Comparison of ENCODE assay signal across 18 mouse cellular contexts in genomic region chr4:129232561-129233360, GRCm38 (mm10). TPM values are rescaled to one million over a fixed set of nuclear protein-coding genes. Genes with fewer than 3 reads are reported as not detected.
DNase-seq lines count a peak whose midpoint lies in the region; ATAC-seq lines count a peak whose summit lies in the region.
"Had no signal": no experiment of that assay in that cellular context is flagged by ENCODE, and none has a peak within 500 bp of the region (broad histone marks: within the 10 kb centered on the region; RNA-seq: fewer than 3 reads in every experiment).

No protein-coding gene starts in this region.

- H3K4me3 ChIP-seq in kidney, embryonic 14.5 days (ENCODE audit: low read length) = no peak overlapping the region
- H3K4me3 ChIP-seq in midbrain, embryonic 10.5 days = no peak overlapping the region
- H3K4me3 ChIP-seq in midbrain, embryonic 15.5 days = no peak overlapping the region
- no peak overlapping the region for H3K4me3 ChIP-seq in intestine, embryonic 16.5 days (ENCODE audit: low read length)
- H3K4me3 ChIP-seq: erythroblast, embryonic 14.5 days; forebrain, embryonic 15.5 days; gastrocnemius, adult 2 months; heart, embryonic 15.5 days; hindbrain, embryonic 12.5 days; midbrain, embryonic 13.5 days had no signal

- WGBS in kidney, embryonic 14.5 days = 64% methylated on average over 9 of the region's 9 CpGs
- WGBS in midbrain, embryonic 10.5 days = 69% methylated on average over 9 of the region's 9 CpGs
- 80% methylated on average over 9 of the region's 9 CpGs for WGBS in midbrain, embryonic 15.5 days
- 57% methylated on average over 9 of the region's 9 CpGs for WGBS in intestine, embryonic 16.5 days

- peak overlapping the region; percentile 24; the same call in 1 of the 2 replicates for H3K27ac ChIP-seq in kidney, embryonic 14.5 days (ENCODE audit: low read depth, low read length)
- H3K27ac ChIP-seq in midbrain, embryonic 10.5 days (replicated peaks) = peak overlapping the region; percentile 46
- H3K27ac ChIP-seq in midbrain, embryonic 15.5 days = no peak overlapping the region
- H3K27ac ChIP-seq in intestine, embryonic 16.5 days (ENCODE audit: low read length) = peak overlapping the region; percentile 93
- H3K27ac ChIP-seq: forebrain, embryonic 15.5 days; gastrocnemius, adult 2 months; heart, embryonic 15.5 days; hindbrain, embryonic 12.5 days; macrophage; midbrain, embryonic 13.5 days had no signal

- 0 out of 2 replicates have a peak overlapping the region, but pooled peaks have one; percentile 8 for H3K9ac ChIP-seq in kidney, embryonic 14.5 days (ENCODE audit: low read depth, low read length)
- no peak overlapping the region for H3K9ac ChIP-seq in midbrain, embryonic 15.5 days
- peak overlapping the region; percentile 41 for H3K9ac ChIP-seq in intestine, embryonic 16.5 days (ENCODE audit: low read depth, low read length)
- H3K9ac ChIP-seq: forebrain, embryonic 15.5 days; heart, embryonic 15.5 days; hindbrain, embryonic 12.5 days; midbrain, embryonic 13.5 days had no signal

- H3K4me1 ChIP-seq in kidney, embryonic 14.5 days (ENCODE audit: control insufficient read depth, insufficient read depth, low read length) = peaks cover 53% of the 10 kb centered on the region
- H3K4me1 ChIP-seq in midbrain, embryonic 10.5 days = peaks cover 70% of the 10 kb centered on the region
- peaks cover 16% of the 10 kb centered on the region for H3K4me1 ChIP-seq in midbrain, embryonic 15.5 days
- peaks cover 64% of the 10 kb centered on the region for H3K4me1 ChIP-seq in intestine, embryonic 16.5 days (ENCODE audit: control insufficient read depth, insufficient read depth, low read length)

- H3K36me3 ChIP-seq in kidney, embryonic 14.5 days (ENCODE audit: control insufficient read depth, insufficient read depth, low read length) = no peaks in the 10 kb centered on the region
- no peaks in the 10 kb centered on the region for H3K36me3 ChIP-seq in midbrain, embryonic 10.5 days
- H3K36me3 ChIP-seq in midbrain, embryonic 15.5 days (replicated peaks) = no peaks in the 10 kb centered on the region
- no peaks in the 10 kb centered on the region for H3K36me3 ChIP-seq in intestine, embryonic 16.5 days (ENCODE audit: control insufficient read depth, insufficient read depth, low read length)
- H3K36me3 ChIP-seq: forebrain, embryonic 15.5 days; heart, embryonic 15.5 days; hindbrain, embryonic 12.5 days; midbrain, embryonic 13.5 days had no signal

- no peaks in the 10 kb centered on the region for H3K9me3 ChIP-seq in kidney, embryonic 14.5 days (ENCODE audit: control insufficient read depth, low read length)
- no peaks in the 10 kb centered on the region for H3K9me3 ChIP-seq in midbrain, embryonic 10.5 days (replicated peaks)
- H3K9me3 ChIP-seq in midbrain, embryonic 15.5 days = no peaks in the 10 kb centered on the region
- H3K9me3 ChIP-seq in intestine, embryonic 16.5 days (ENCODE audit: control insufficient read depth, low read length) = no peaks in the 10 kb centered on the region
- H3K9me3 ChIP-seq: forebrain, embryonic 15.5 days; heart, embryonic 15.5 days; hindbrain, embryonic 12.5 days; midbrain, embryonic 13.5 days had no signal

- DNase-seq in kidney, postnatal 4 days = no peak
- DNase-seq in midbrain, embryonic 10.5 days (ENCODE audit: low spot score) = no peak
- no peak for DNase-seq in thymus, postnatal 0 days (ENCODE audit: low spot score)
- DNase-seq: cerebellum, adult 8-10 months; gastrocnemius, adult 2 months; heart, adult 11 months; thymus, adult 2 months had no signal

- H3K4me2 ChIP-seq in kidney, embryonic 14.5 days (replicated peaks; ENCODE audit: low read depth, low read length) = no peak overlapping the region
- no peak overlapping the region for H3K4me2 ChIP-seq in midbrain, embryonic 15.5 days
- peak overlapping the region; percentile 42 for H3K4me2 ChIP-seq in intestine, embryonic 16.5 days (ENCODE audit: low read depth, low read length)
- H3K4me2 ChIP-seq: forebrain, embryonic 15.5 days; heart, embryonic 15.5 days; hindbrain, embryonic 12.5 days; midbrain, embryonic 13.5 days had no signal

- no peak for ATAC-seq in kidney, embryonic 14.5 days (ENCODE audit: low FRiP score, low TSS enrichment)
- ATAC-seq in midbrain, embryonic 15.5 days (replicated peaks) = no peak
- ATAC-seq in intestine, embryonic 16.5 days = peak; percentile 9
- no peak for ATAC-seq in monocyte, adult 5-6 weeks (replicated peaks; ENCODE audit: insufficient number of reproducible peaks, low FRiP score, low TSS enrichment, poor library complexity, severe bottlenecking)
- ATAC-seq: forebrain, embryonic 15.5 days; midbrain, embryonic 13.5 days had no signal

- no peaks in the 10 kb centered on the region for H3K27me3 ChIP-seq in kidney, embryonic 14.5 days (ENCODE audit: control insufficient read depth, insufficient read depth, low read length)
- peaks cover 16% of the 10 kb centered on the region for H3K27me3 ChIP-seq in midbrain, embryonic 10.5 days (ENCODE audit: low read depth, poor library complexity, severe bottlenecking)
- H3K27me3 ChIP-seq in midbrain, embryonic 15.5 days (replicated peaks) = no peaks in the 10 kb centered on the region
- no peaks in the 10 kb centered on the region for H3K27me3 ChIP-seq in intestine, embryonic 16.5 days (replicated peaks; ENCODE audit: control insufficient read depth, insufficient read depth, low read length)
- H3K27me3 ChIP-seq: forebrain, embryonic 15.5 days; midbrain, embryonic 13.5 days had no signal

RNA-seq across cellular contexts. Expression of gene C77080, which starts 28.4 kb away (rescaled TPM):
- polyA plus RNA-seq in kidney, embryonic 14.5 days (2014; fragmentation: Nextera tagmentation; extraction: Ambion mirVana) = 7.3 and 7.8 TPM in 2 replicates
- polyA plus RNA-seq in midbrain, embryonic 10.5 days (2016; fragmentation: Nextera tagmentation; extraction: Ambion mirVana) = 2.7 and 3.7 TPM in 2 replicates
- 9.4 and 9.7 TPM in 2 replicates for polyA plus RNA-seq in midbrain, embryonic 15.5 days (2015; fragmentation: Nextera tagmentation; extraction: Ambion mirVana)
- 6.5 and 7.5 TPM in 2 replicates for polyA plus RNA-seq in intestine, embryonic 16.5 days (2015; fragmentation: Nextera tagmentation; extraction: Ambion mirVana)
- total RNA-seq in monocyte, adult 5-6 weeks (2017) = 0.32 to 0.57 TPM in 2 of 3 replicates, not detected in the other
- 3.3 and 3.6 TPM in 2 replicates for polyA plus RNA-seq in thymus, postnatal 0 days (2015; fragmentation: Nextera tagmentation; extraction: Ambion mirVana)

RNA-seq across cellular contexts. Expression of gene Yars, which starts 43.2 kb away (rescaled TPM):
- 68.4 and 92.6 TPM in 2 replicates for polyA plus RNA-seq in kidney, embryonic 14.5 days (2014; fragmentation: Nextera tagmentation; extraction: Ambion mirVana)
- polyA plus RNA-seq in midbrain, embryonic 10.5 days (2016; fragmentation: Nextera tagmentation; extraction: Ambion mirVana) = 107 and 111 TPM in 2 replicates
- polyA plus RNA-seq in midbrain, embryonic 15.5 days (2015; fragmentation: Nextera tagmentation; extraction: Ambion mirVana) = 114 and 116 TPM in 2 replicates
- polyA plus RNA-seq in intestine, embryonic 16.5 days (2015; fragmentation: Nextera tagmentation; extraction: Ambion mirVana) = 104 and 107 TPM in 2 replicates
- 30.1 to 41.8 TPM (median 33.8 TPM) in 3 replicates for total RNA-seq in monocyte, adult 5-6 weeks (2017)
- 49.7 and 50.6 TPM in 2 replicates for polyA plus RNA-seq in thymus, postnatal 0 days (2015; fragmentation: Nextera tagmentation; extraction: Ambion mirVana)

RNA-seq across cellular contexts. Expression of gene S100pbp, which starts 43.2 kb away (rescaled TPM):
- polyA plus RNA-seq in kidney, embryonic 14.5 days (2014; fragmentation: Nextera tagmentation; extraction: Ambion mirVana) = 17.3 and 28.9 TPM in 2 replicates
- polyA plus RNA-seq in midbrain, embryonic 10.5 days (2016; fragmentation: Nextera tagmentation; extraction: Ambion mirVana) = 28.2 and 28.8 TPM in 2 replicates
- 21.8 and 24.4 TPM in 2 replicates for polyA plus RNA-seq in midbrain, embryonic 15.5 days (2015; fragmentation: Nextera tagmentation; extraction: Ambion mirVana)
- polyA plus RNA-seq in intestine, embryonic 16.5 days (2015; fragmentation: Nextera tagmentation; extraction: Ambion mirVana) = 10.3 and 10.9 TPM in 2 replicates
- 24.0 to 32.0 TPM (median 30.6 TPM) in 3 replicates for total RNA-seq in monocyte, adult 5-6 weeks (2017)
- polyA plus RNA-seq in thymus, postnatal 0 days (2015; fragmentation: Nextera tagmentation; extraction: Ambion mirVana) = 17.0 TPM in 2 replicates

RNA-seq across cellular contexts. Expression of gene Sync, which starts 54.7 kb away (rescaled TPM):
- polyA plus RNA-seq in kidney, embryonic 14.5 days (2014; fragmentation: Nextera tagmentation; extraction: Ambion mirVana) = 0.63 and 0.84 TPM in 2 replicates
- polyA plus RNA-seq in midbrain, embryonic 10.5 days (2016; fragmentation: Nextera tagmentation; extraction: Ambion mirVana) = 0.30 and 0.47 TPM in 2 replicates
- 0.50 and 0.86 TPM in 2 replicates for polyA plus RNA-seq in midbrain, embryonic 15.5 days (2015; fragmentation: Nextera tagmentation; extraction: Ambion mirVana)
- 1.1 and 1.3 TPM in 2 replicates for polyA plus RNA-seq in intestine, embryonic 16.5 days (2015; fragmentation: Nextera tagmentation; extraction: Ambion mirVana)
- total RNA-seq in monocyte, adult 5-6 weeks (2017) = 0.75 TPM in 1 of 3 replicates, not detected in the others
- polyA plus RNA-seq in thymus, postnatal 0 days (2015; fragmentation: Nextera tagmentation; extraction: Ambion mirVana) = 0.31 and 0.35 TPM in 2 replicates
- total RNA-seq: liver, adult 2 months had no signal
- polyA plus RNA-seq: erythroblast, embryonic 14.5 days had no signal
